Mouse (Mus musculus) CH12.LX (cell line): ENCODE data around the gene Tbx21. TPM values are rescaled to one million over a fixed set of nuclear protein-coding genes. Genes with fewer than 3 reads are reported as not detected.

Experiments
- DNase-seq: peaks from one replicate; pipeline ENCODE4 v3.0.0-alpha.2; 2013; ENCODE audit errors: extremely low read depth
- H3K27ac ChIP-seq: 2 replicates; pipeline ENCODE4 v1.5.1; 2012; ENCODE audit warnings: low read depth, mild to moderate bottlenecking, control low read depth, moderate library complexity; ENCODE audit not compliant: insufficient read depth
- H3K27me3 ChIP-seq: replicated peaks from 2 replicates; pipeline ENCODE3; 2012; ENCODE audit warnings: inconsistent platforms
- H3K36me3 ChIP-seq, 2 experiments: replicated peaks in 1 of 2; 2 replicates each; pipeline versions ENCODE3 to v1.6.1; 2012; ENCODE audit warnings: inconsistent platforms in 1 of 2, low read length in 1 of 2, mild to moderate bottlenecking in 1 of 2, mixed read lengths in 1 of 2, moderate library complexity in 1 of 2; ENCODE audit not compliant: control insufficient read depth in 1 of 2, insufficient read depth in 1 of 2
- H3K4me1 ChIP-seq, 2 experiments: 2 replicates each; pipeline ENCODE4 v1.6.1; 2012; ENCODE audit warnings: inconsistent platforms in 1 of 2, moderate library complexity in 1 of 2; ENCODE audit not compliant: insufficient read depth in 2 of 2, control insufficient read depth in 1 of 2
- H3K4me2 ChIP-seq: 2 replicates; pipeline ENCODE4 v1.6.1; 2012; ENCODE audit warnings: low read depth, mild to moderate bottlenecking, control low read depth; ENCODE audit not compliant: poor library complexity, insufficient read depth, severe bottlenecking
- H3K4me3 ChIP-seq, 3 experiments: fragments of 150-350 bp in 1 of 3; sonication (generic) in 1 of 3; replicated peaks in 1 of 3; 2 replicates each; pipeline versions ENCODE3 to v1.5.1; 2011 to 2012; ENCODE audit warnings: low read depth in 2 of 3, low read length in 2 of 3, mild to moderate bottlenecking in 2 of 3, moderate library complexity in 2 of 3, control low read depth in 1 of 3, improper control_type of control experiment in 1 of 3, inconsistent platforms in 1 of 3, mixed read lengths in 1 of 3; ENCODE audit not compliant: poor library complexity in 1 of 3
- H3K79me2 ChIP-seq: replicated peaks from 2 replicates; pipeline ENCODE4 v1.6.1; 2012; ENCODE audit warnings: mild to moderate bottlenecking, moderate library complexity; ENCODE audit not compliant: control insufficient read depth, poor library complexity, insufficient read depth, severe bottlenecking; ENCODE audit errors: extremely low read depth
- H3K9ac ChIP-seq: 2 replicates; pipeline ENCODE4 v1.6.1; 2012; ENCODE audit warnings: low read depth, mild to moderate bottlenecking, control low read depth, moderate library complexity; ENCODE audit not compliant: insufficient read depth
- H3K9me3 ChIP-seq: replicated peaks from 2 replicates; pipeline ENCODE3; 2012; ENCODE audit warnings: low read length, inconsistent platforms, mixed read lengths
- BHLHE40 ChIP-seq: IDR thresholded peaks from 2 replicates; pipeline ENCODE4 v1.6.1; 2011; ENCODE audit warnings: mild to moderate bottlenecking, low read depth, low read length, improper control_type of control experiment
- CHD1 ChIP-seq: IDR thresholded peaks from 2 replicates; pipeline ENCODE4 v1.6.1; 2012; ENCODE audit warnings: low read depth, low read length, improper control_type of control experiment, inconsistent platforms
- CTCF ChIP-seq, 2 experiments: IDR thresholded peaks in 1 of 2; conservative IDR thresholded peaks in 1 of 2; 2 replicates each; pipeline ENCODE4 v1.5.1; 2011 to 2012; ENCODE audit warnings: low read depth in 2 of 2, low read length in 2 of 2, improper control_type of control experiment in 1 of 2, inconsistent platforms in 1 of 2, mild to moderate bottlenecking in 1 of 2, moderate library complexity in 1 of 2
- ELF1 ChIP-seq: IDR thresholded peaks from 2 replicates; pipeline ENCODE4 v1.6.1; 2014; ENCODE audit warnings: low read depth, mild to moderate bottlenecking, inconsistent platforms, low read length, improper control_type of control experiment
- EP300 ChIP-seq: IDR thresholded peaks from 2 replicates; pipeline ENCODE4 v1.6.1; 2011; ENCODE audit warnings: low read length, improper control_type of control experiment
- ETS1 ChIP-seq: conservative IDR thresholded peaks from 2 replicates; pipeline ENCODE4 v1.6.1; 2012; ENCODE audit warnings: low read depth, mild to moderate bottlenecking, inconsistent platforms, low read length, improper control_type of control experiment, moderate library complexity
- HCFC1 ChIP-seq: IDR thresholded peaks from 2 replicates; pipeline ENCODE4 v1.6.1; 2012; ENCODE audit warnings: low read depth, mild to moderate bottlenecking, inconsistent platforms, low read length, improper control_type of control experiment
- IRF4 ChIP-seq: IDR thresholded peaks from 2 replicates; pipeline ENCODE4 v1.6.1; 2014; ENCODE audit warnings: low read depth, mild to moderate bottlenecking, inconsistent platforms, low read length, improper control_type of control experiment
- JUN ChIP-seq: IDR thresholded peaks from 2 replicates; pipeline ENCODE4 v1.6.1; 2011; ENCODE audit warnings: low read depth, mild to moderate bottlenecking, low read length, improper control_type of control experiment, moderate library complexity; ENCODE audit not compliant: insufficient read depth
- JUND ChIP-seq: conservative IDR thresholded peaks from 2 replicates; pipeline ENCODE4 v1.6.1; 2011; ENCODE audit warnings: low read depth, low read length, improper control_type of control experiment
- MAFK ChIP-seq: IDR thresholded peaks from 2 replicates; pipeline ENCODE4 v1.6.1; 2011; ENCODE audit warnings: low read length, improper control_type of control experiment; ENCODE audit not compliant: insufficient replicate concordance
- MAX ChIP-seq: IDR thresholded peaks from 2 replicates; pipeline ENCODE4 v1.6.1; 2011; ENCODE audit warnings: low read length, improper control_type of control experiment
- MAZ ChIP-seq: IDR thresholded peaks from 2 replicates; pipeline ENCODE4 v1.6.1; 2012; ENCODE audit warnings: low read depth, mild to moderate bottlenecking, inconsistent platforms, low read length, improper control_type of control experiment, moderate library complexity
- MEF2A ChIP-seq: IDR thresholded peaks from 2 replicates; pipeline ENCODE4 v1.6.1; 2014; ENCODE audit warnings: low read depth, mild to moderate bottlenecking, inconsistent platforms, low read length, improper control_type of control experiment, borderline replicate concordance
- MYC ChIP-seq: IDR thresholded peaks from 2 replicates; pipeline ENCODE4 v1.6.1; 2011; ENCODE audit warnings: low read depth, mild to moderate bottlenecking, improper control_type of control experiment, low read length
- POLR2AphosphoS2 ChIP-seq: IDR thresholded peaks from 2 replicates; pipeline ENCODE4 v1.6.1; 2011; ENCODE audit warnings: low read depth, low read length, improper control_type of control experiment
- RAD21 ChIP-seq: IDR thresholded peaks from 2 replicates; pipeline ENCODE4 v1.6.1; 2011; ENCODE audit warnings: low read depth, mild to moderate bottlenecking, low read length, improper control_type of control experiment, moderate library complexity
- TBP ChIP-seq: conservative IDR thresholded peaks from 2 replicates; pipeline ENCODE4 v1.6.1; 2011; ENCODE audit warnings: low read depth, low read length, improper control_type of control experiment
- UBTF ChIP-seq: IDR thresholded peaks from 2 replicates; pipeline ENCODE4 v1.6.1; 2012; ENCODE audit warnings: low read depth, mild to moderate bottlenecking, inconsistent platforms, low read length, improper control_type of control experiment, moderate library complexity
- USF1 ChIP-seq: IDR thresholded peaks from 2 replicates; pipeline ENCODE4 v1.6.1; 2014; ENCODE audit warnings: low read depth, mild to moderate bottlenecking, inconsistent platforms, low read length, improper control_type of control experiment
- USF2 ChIP-seq: conservative IDR thresholded peaks from 2 replicates; pipeline ENCODE4 v1.6.1; 2011; ENCODE audit warnings: low read depth, low read length, improper control_type of control experiment
- ZKSCAN1 ChIP-seq: IDR thresholded peaks from 2 replicates; pipeline ENCODE4 v1.6.1; 2012; ENCODE audit warnings: low read depth, inconsistent platforms, low read length, improper control_type of control experiment, borderline replicate concordance
- ZMIZ1 ChIP-seq: IDR thresholded peaks from 2 replicates; pipeline ENCODE4 v1.6.1; 2012; ENCODE audit warnings: low read depth, mild to moderate bottlenecking, inconsistent platforms, low read length, improper control_type of control experiment
- ZNF384 ChIP-seq: IDR thresholded peaks from 2 replicates; pipeline ENCODE4 v1.6.1; 2012; ENCODE audit warnings: low read depth, low read length, improper control_type of control experiment, inconsistent platforms
- dilution Hi-C: fragments of 300-500 bp; cut with MboI; formaldehyde crosslinking; loops from 2 replicates; pipeline ENCODE4 v1.14.3; 2020; ENCODE audit warnings: low sequenced_read_pairs; ENCODE audit not compliant: extremely low pct_unique_long_range_greater_than_20kb, extremely low pct_ligation_motif_present
- in situ Hi-C: fragments of 300-500 bp; cut with MboI; formaldehyde crosslinking; loops from 3 replicates; pipeline ENCODE4 v1.14.3; 2019; ENCODE audit warnings: low sequenced_read_pairs, low pct_ligation_motif_present, low pct_unique_long_range_greater_than_20kb, mixed read lengths
- polyA plus RNA-seq: library from polyadenylated mRNA; unstranded; fragments of >175 nt; gene quantifications from 2 replicates; pipeline ENCODE4 v1.2.1, GENCODE M21; 2012; ENCODE audit warnings: low read depth; ENCODE audit not compliant: insufficient read length
- total RNA-seq, 2 experiments: library from RNA; depleted of rRNA; stranded (reverse); fragments of 300-350 nt in 1 of 2; fragments of >200 nt in 1 of 2; gene quantifications; 2 replicates each; pipeline ENCODE4 v1.2.3; 2012 to 2014

Gene Tbx21
- total and polyA plus RNA-seq, 3 experiments = 0.08 to 0.09 TPM; not detected in 1

DNA sequence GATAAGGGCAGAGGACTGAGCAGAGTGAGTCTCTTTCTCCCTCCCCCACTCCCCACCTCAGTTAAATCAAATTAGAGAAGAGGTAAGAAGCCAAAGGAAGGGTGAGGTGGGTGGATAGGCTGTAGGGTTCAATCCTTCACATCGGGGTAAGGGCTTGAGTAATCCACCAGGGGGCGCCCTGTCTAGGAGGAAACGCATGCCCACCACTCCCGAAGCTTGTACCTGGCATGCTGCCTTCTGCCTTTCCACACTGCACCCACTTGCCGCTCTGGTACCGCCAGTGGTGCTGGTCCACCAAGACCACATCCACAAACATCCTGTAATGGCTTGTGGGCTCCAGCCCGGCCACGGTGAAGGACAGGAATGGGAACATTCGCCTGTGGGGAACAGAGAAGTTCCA is 13.4 kb downstream of the Tbx21 start (continued):
- peak; percentile 86 to 98 for TF ChIP-seq CTCF (conservative IDR thresholded peaks at IDR 0.05 in 1 of 2, IDR thresholded peaks at IDR 0.05 in 1 of 2; ENCODE audit: low read depth in 2 of 2, low read length in 2 of 2)
- no peak for TF ChIP-seq UBTF
- peak; percentile 90 for TF ChIP-seq MAX
- no peak for TF ChIP-seq MAZ
- TF ChIP-seq RAD21 = peak; percentile 92
- TF ChIP-seq ELF1 = 0 out of 2 replicates have a peak, but pooled peaks have one; percentile 19
- TF ChIP-seq TBP = no peak
- no peak for TF ChIP-seq MAFK
- no peak for TF ChIP-seq POLR2AphosphoS2
- no peak for TF ChIP-seq USF2
- TF ChIP-seq HCFC1 = 0 out of 2 replicates have a peak, but pooled peaks have one; percentile 23
- TF ChIP-seq JUND = no peak
- peak; percentile 41; the same call in 1 of the 2 replicates for TF ChIP-seq BHLHE40
- no peak for TF ChIP-seq CHD1
- TF ChIP-seq ZNF384 = no peak
- TF ChIP-seq EP300 = 0 out of 2 replicates have a peak, but pooled peaks have one; percentile 8
- TF ChIP-seq JUN = no peak
- TF ChIP-seq MYC = peak; percentile 88
- peak; percentile 64; the same call in 1 of the 2 replicates for TF ChIP-seq IRF4

DNA sequence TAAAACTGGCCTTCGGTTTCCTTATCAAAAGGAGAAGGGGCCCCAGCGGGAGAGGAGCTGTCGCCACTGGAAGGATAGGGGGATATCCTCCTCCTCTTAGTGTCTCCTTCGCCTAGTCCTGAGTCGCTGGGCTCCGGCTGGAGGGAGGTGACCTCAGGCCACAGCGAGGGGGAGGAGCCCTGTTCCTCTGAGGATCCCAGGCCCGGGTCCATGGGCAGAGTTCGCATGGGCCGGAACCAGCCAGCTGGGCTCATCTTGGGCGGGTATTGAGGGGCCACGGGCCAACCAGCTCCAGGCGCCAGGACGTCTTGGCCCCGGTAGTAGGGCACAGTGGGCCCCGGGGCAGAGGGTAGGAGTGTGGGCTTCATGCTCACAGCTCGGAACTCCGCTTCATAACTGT is 16.3 kb downstream of the Tbx21 start:
- dilution Hi-C loops = no loop called here
- H3K4me3 ChIP-seq = no peak overlapping the region
- H3K9ac ChIP-seq = no peak overlapping the region

More for the DNA sequence above, 16.3 kb downstream of the Tbx21 start:
- peaks cover 2 to 4% of the 10 kb centered on the region in 2 experiments; a peak in 3 of 4 replicates for H3K4me1 ChIP-seq
- H3K27me3 ChIP-seq = peaks cover 54% of the 10 kb centered on the region
- H3K36me3 ChIP-seq = no peaks in the 10 kb centered on the region
- TF ChIP-seq BHLHE40 (no peak), USF2 (no peak), ZMIZ1 (no peak), MAFK (no peak), ETS1 (no peak), ZKSCAN1 (no peak), MEF2A (no peak), USF1 (no peak), MYC (no peak), HCFC1 (no peak), UBTF (no peak)
- no peak for DNase-seq
- H3K4me2 ChIP-seq = no peak overlapping the region
- H3K27ac ChIP-seq = no peak overlapping the region
- H3K79me2 ChIP-seq = no peaks in the 10 kb centered on the region
- H3K9me3 ChIP-seq = no peaks in the 10 kb centered on the region
- in situ Hi-C loops = loop anchor here (10.0 kb wide), 1 partner anchor 46 kb away; no protein-coding TSS in a partner anchor
